Mouse (Mus musculus) brain, embryonic 14.5 days (tissue): ENCODE measurements around the gene E330009J07Rik.

ENCODE experiments used
- CTCF ChIP-seq: fragments of 200-500 bp; IDR thresholded peaks from 2 replicates; pipeline ENCODE4 v1.5.1; 2012; ENCODE audit warnings: inconsistent platforms, mild to moderate bottlenecking, moderate library complexity, borderline replicate concordance; ENCODE audit not compliant: insufficient read depth, insufficient read length; ENCODE audit errors: extremely low read depth
- POLR2A ChIP-seq: fragments of 200-500 bp; IDR thresholded peaks from 2 replicates; pipeline ENCODE4 v1.6.1; 2012; ENCODE audit warnings: mild to moderate bottlenecking, inconsistent platforms, borderline replicate concordance; ENCODE audit not compliant: poor library complexity, insufficient read depth, insufficient read length, severe bottlenecking; ENCODE audit errors: extremely low read depth

DNA sequence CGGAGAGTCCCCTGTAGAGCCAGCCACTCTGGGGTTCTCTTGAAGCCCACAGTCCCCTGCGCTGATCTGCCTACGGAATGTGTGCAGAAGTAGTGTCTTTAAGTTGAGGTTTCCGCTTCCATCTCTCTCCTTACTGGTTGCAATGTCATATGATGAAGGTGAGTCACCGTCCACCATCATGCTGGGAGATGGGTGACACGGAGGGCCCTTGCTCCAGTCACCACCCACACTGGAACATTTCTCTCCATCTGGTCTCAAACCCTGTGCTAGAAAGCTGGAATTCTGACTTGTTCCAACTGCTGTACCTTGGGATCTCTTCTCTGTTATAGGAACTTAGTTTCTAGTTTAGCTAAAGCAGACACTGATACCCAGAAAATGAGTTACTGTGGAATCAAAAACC is 14.8 kb downstream of the E330009J07Rik start:
- TF ChIP-seq POLR2A = no peak
- no peak for TF ChIP-seq CTCF
